Mouse (Mus musculus) G1E (cell line): ENCODE measurements around the gene Enho.

ENCODE experiments used
- CTCF ChIP-seq: IDR thresholded peaks from 2 replicates; pipeline ENCODE4 v1.5.1; 2012; ENCODE audit warnings: low read depth, low read length, inconsistent platforms, mixed read lengths
- TAL1 ChIP-seq: conservative IDR thresholded peaks from 2 replicates; pipeline ENCODE4 v1.6.1; 2012; ENCODE audit warnings: low read depth, low read length, inconsistent platforms, mixed read lengths

- TF ChIP-seq TAL1 (no peak), CTCF (no peak)
Observed at GRCm38 (mm10) chr4:41672522-41672963, 32.4 kb upstream of the Enho start.
